Mouse (Mus musculus) embryo, embryonic 10.5 days (tissue): ENCODE data around the gene Galnt12.
"Not testable (repeated sequence)": the region's sequence is repeated elsewhere in the genome, so short reads cannot be mapped to it uniquely, and the experiment has no call there.

Experiments used
- DNase-seq: peaks from one replicate; pipeline ENCODE4 v3.0.0-alpha.2; 2015; ENCODE audit warnings: low spot score

Galnt12 gene

DNA sequence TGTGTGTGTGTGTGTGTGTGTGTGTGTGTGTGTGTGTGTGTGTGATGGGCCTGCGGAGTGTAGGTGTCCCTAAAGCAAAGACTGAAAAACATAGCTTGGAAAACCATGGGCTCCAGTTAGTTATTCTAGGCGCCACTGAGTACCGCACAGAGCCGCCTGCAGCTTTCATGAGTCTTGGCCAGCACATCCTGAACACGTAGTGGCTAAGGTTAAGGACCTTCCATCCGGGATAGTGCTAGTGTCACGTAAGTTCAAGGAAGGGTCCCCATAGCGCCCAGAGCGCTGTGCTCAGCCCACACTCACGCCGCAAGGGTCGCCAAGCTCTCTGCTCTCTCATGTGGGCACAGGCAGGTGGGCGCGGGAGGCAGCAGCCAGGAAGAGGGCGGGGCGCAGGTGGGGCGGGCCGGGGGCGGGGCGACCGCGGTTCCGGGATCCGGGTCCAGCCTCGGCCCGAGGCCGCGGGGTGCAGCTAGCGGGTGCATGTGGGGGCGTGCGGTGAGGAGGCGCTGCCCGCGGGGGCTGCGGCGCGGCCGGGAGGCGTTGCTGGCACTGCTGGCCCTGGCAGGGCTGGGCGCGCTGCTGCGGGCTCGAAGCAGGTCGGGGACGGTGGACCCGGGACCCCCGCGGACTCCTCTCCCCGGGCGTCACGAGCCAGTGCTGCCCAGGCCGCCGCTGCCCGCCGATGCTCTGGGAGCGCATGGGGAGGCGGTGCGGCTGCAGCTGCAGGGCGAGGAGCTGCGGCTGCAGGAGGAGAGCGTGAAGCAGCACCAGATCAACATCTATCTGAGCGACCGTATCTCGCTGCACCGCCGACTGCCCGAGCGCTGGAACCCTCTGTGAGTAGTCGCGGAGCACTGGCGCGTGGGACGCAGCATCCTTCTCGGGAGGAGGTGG lies at the start of gene Galnt12:
Gene Galnt12, plus strand, starts transcription at position 417 of the 894 bp plus-strand sequence.
- peak; percentile 48 for DNase-seq

DNA sequence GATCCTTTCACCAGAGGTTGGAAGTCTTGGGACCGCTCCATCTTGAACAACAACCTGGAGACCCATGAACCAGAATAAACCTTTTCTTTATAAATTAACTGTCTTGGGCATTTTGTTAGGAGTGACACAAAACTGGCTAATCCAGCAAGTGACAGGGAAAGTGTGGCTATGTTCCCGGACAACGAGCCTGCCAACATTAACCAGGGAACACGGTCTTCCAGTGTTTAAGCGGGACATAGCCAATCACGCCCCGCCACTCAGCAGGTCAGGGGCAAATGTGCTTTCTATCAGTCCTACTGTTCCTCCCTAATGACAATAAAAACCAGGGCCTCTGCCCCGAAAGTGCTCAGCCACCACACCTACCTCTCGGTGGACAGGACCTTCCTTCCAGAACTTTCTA lies 47.8 kb upstream of the Galnt12 start:
- no peak for DNase-seq

DNA sequence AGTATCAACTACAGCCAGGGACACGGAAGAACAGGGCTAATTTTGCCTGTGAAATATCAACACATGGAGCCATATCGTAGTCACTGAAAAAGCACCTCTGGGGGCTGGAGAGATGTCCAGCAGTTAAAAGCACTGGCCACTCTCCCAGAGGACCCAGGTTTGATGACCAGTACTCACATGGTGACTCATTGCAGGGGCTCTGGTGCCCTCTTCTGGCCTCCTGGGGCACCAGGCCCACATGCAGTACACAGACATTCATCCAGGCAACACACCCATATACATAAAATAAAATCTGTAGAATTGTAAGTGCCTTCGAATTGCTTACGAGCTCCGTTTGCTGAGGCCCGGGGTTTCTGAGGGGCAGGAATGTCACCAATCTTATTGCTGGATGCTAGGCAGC lies 44.7 kb upstream of the Galnt12 start:
- peak; percentile 52 for DNase-seq

DNA sequence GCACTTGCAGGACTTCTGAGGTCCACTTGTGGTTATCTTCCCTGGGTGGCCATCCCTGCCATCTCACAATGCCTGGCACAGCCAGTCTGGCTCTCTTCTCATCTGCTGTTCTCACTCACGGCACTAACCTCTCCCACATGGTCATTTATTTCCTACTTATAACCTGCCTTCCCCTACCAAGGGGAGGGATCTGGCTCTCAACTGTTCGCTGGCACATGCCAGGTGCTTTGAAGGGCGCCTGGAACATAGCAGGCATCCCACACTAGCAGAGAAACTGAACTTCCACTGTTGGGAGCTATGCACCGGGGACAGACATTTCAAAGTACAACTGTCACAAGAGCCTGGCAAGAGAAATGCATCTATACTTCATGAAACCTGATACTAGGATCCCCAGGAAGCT lies 43.9 kb upstream of the Galnt12 start:
- DNase-seq, result no peak

DNA sequence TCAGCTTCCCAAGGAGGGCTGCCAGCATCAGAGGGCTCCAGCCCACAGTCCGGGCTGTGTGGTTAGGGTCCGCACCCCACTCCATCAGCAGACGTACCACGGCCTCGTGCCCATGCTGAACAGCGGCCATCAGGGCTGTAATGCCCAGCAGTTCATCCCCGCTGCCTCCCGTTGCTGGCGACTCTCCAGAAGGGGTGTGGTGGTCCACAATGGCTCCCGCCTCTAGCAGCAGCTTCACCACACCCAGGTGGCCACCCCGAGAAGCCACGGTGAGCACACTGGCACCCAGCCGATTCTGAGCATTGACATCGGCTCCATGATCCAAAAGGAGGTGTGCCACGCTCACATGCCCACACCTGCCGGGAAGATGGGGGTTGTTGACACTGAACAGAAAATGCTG lies 42.5 kb upstream of the Galnt12 start:
- DNase-seq, result no peak

DNA sequence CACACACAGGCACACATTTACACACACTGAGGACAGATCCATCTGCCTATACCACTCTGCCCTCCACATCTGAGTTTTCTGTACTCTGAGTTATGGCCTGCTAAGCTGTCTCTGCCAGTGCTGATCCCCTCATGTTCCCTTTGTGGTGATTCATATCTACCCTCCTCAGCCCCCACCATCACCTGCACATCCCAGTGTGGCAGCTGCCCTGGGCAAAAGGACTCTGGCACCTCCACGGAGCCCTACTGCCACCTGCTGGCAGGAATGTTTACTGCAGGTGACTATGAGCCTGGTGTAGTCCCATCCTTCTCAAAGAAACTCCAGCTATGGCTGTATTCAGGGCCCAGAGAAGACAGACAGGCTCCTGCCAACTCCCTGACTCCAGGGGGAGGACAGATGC lies 41.5 kb upstream of the Galnt12 start:
- DNase-seq, result peak; percentile 92

DNA sequence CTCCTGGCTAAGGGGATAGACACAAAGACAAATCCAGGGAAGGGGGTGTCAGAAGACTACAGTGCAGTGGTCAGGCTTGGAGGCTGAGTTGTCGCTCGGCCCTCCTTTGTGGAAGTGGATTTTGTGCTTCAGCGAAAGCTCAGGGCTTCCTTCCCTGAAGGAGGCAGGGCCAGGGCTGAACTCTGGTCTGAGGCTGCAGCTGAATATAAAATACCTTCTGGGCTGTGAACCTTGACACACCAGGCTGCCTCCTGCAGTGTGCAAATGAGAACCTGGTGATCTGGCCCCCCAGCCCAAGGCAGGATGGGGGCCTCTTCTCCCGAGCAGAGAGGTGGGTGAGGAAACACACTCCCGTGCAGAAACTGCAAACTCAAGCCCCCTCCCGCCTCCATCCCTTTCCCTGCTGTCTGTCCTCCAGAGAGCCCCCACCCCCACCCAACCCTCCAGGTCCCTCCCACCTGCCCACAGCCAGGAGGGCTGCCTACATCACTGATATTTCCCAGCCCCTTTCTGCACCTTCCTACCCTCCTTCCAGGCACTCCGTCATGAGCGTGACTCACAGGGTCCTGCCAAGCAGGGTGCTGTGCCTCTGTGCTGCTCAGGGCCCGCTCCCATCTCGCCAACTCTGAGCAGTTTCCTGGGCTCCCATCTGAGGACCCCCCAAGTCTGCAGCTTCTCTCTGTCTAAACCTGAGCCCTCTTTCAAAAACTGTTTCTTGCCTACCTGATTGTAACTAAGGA lies 40.9 kb upstream of the Galnt12 start:
- no peak for DNase-seq

DNA sequence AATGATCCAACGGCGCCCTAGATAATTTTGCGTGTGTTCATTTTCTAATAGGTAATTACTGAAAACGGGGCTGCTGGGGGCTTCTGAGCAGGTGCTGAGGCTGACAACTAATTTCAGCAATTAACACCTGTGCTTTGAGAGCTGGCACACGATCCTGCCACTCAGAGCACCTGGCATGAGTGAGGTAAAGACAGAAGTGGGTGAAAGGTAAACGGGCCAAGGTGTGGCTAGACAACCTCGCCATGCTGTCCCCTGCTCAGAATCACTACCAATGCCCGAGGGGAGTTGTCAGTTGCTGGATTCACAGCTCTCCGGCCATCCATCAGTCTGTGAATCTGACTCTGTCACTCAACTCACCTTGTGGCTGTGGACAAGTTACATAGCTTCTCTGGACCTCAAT lies 39.8 kb upstream of the Galnt12 start:
- DNase-seq, result no peak

DNA sequence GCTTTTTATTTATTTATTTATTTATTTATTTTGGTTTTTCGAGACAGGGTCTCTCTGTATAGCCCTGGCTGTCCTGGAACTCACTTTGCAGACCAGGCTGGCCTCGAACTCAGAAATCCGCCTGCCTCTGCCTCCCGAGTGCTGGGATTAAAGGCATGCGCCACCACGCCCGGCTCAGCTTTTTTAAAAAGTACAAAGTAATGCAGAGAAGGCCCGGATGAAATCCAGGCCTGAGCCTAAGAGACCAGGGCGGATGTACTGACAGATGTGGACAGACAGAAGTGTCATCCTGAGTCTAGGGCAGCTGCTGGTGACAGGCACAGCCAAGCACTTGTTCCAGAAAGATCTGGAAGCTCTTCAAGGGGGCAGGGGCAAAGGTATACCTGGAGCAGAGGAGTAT lies 36.5 kb upstream of the Galnt12 start:
- not testable (repeated sequence) for DNase-seq

DNA sequence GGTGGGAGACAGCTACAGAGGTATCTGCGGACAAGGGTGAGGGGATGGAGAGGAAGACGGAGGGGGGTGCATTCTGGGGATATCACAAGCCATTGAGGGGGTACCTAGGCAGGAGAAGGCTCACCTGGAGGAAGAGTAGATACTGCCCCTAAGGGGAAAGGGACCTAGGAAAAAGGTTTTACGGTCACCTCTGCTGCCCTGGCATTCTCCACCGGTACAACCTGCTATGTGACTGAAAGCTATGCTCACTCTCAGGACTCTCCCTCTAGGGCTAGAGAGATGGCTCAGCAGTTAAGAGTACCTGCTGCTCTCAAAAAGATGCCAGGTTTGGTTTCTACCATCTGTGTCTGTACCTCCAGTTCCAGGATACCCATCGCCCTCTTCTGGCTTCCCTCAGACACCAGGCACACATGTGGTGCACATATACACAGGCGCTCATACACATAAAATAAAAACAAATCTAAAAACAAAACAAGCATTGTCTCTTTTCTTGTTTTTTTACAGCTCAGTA lies 36.1 kb upstream of the Galnt12 start:
- DNase-seq, result no peak

DNA sequence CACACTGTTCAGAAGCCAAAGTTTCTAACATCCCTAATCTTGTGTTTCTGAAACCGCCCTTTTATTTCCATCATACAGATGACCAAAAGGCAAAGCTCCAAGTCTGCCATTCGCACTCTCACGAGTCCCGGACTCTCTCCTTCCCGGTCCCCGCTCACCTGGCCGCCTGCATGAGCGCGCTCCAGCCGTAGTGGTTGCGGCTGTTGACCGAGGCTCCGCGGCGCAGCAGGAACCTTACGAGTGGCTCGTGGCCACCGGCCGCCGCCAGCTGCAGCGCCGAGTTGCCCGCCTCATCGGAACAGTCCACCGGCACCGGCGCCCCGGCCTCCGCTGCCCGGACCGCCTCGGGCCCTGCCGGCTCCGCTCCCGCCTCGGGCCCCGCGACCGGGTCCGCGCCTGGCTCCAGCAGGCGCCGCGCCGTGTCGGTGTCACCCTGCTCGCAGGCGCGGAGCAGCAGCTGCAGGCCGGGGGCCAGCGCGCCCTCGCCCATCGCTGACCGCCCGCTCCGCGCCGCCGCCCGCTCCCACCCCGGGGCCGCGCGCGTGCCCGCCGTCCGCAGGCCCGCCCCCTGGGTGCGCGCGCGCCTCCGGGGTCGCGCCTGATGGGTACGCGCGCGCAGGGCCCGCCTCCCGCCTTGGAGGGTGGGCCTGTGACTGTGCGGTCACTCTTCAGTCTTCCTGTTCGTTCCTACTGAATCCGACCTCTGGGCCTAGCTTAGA lies 34.8 kb upstream of the Galnt12 start, which contains the start of gene Anks6:
Gene Anks6, minus strand, starts transcription at position 637 of the 719 bp plus-strand sequence.
- peak; percentile 83 for DNase-seq

DNA sequence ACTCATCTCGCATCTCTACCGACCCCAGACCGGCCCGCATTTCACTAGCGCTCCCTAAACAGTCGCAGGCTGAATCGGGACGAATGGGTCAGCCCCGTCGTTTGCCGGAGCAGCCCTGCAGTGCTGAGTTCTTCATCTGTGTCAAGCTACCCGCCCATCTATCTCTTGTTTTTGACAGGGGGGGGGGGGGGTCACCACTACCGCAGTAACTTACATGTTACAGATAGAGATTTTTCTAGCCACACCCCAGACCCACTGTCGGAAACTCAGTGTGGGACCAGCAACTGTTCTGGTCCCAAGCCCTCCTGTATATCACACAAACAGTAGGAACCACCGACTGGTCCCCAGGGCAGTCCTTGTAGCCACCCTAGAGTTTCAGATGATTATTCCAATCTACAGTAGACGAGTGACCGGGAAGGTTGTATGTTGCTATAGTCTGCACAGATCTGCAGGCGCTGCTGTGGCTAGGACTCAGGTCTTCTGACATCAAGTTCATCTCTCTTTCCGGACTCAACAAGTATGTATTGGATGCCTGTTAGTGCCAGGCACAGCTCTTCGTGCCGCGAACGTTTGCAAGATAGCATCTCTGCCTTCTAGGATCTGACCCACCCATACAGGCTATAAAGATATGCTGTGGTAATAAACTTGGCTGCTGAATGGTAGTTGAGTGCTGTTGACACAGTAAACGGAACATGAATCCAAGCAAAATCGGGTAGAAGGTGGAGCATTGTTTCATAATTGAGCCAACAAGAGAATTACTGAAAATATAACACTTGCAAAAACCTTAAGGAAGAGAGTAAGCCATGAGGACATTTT lies 34.0 kb upstream of the Galnt12 start:
- no peak for DNase-seq

DNA sequence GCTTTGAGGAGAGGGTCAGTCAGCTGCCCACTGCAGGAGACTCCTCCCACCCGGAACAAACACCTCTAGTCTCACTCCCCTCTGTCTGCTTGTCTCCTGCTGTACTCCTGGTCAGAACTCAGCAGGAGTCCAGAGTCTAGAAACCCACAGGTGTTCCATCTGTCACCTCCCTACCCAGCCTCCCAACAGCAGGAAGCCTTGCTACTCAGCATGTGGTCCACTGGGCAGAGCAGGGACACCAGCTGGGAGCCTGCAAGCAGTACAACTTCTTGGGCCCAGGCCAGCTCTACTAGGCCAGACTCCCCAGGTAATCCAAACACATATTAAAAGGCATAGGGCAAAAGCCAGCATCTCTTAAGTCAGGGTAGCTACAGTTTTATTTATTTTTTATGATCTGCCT lies 30.8 kb upstream of the Galnt12 start:
- DNase-seq, result no peak

DNA sequence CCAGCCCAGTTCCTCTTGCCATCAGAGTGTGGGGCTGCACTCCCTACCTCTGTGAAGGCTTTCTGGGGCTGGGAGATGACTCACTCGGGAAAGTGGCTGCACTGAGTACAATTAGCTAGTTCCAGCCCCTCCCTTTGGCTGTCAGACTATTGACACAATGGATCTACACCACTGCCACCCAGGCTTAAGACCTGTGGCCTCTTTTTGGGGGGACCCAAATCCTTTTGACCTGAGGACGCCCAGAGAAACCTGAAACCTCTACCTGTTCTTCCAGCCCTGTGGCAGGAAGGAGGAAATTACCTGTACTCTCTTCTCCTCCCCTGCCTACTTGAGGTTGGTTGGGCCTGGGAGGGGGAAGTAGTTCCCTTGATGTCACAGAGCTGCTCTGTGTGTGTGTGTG lies 16.7 kb upstream of the Galnt12 start:
- no peak for DNase-seq

DNA sequence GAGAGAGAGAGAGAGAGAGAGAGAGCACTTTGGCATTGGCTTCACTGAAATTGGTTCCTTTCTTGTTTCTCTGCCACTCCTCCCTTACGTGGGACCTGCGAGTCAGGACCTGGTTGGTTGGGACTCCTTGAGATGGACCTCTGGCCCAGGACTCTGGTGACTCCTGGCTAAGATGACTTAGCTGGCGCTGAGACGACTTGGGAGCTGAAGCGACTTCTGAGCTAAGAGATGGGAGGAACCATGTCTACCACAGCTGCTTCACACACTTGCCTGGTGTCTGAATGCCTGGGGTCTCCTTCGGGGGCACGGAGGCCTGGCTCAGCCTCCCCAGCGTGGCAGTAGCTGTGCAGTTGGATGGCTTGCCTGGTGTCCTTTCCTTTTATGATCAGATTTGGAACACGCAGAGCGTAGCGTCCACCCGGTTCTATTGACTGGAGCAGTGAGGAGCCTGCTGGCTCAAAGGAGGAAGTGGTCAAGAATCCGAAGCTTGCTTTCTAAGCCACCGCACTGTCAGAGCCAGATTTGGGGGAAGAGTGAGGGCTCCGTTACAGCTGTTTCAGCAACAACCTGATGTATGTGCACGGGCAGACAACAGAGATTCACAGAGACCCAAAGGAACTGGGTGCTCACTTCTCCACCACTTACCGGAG lies 11.6 kb upstream of the Galnt12 start:
- DNase-seq, result no peak

DNA sequence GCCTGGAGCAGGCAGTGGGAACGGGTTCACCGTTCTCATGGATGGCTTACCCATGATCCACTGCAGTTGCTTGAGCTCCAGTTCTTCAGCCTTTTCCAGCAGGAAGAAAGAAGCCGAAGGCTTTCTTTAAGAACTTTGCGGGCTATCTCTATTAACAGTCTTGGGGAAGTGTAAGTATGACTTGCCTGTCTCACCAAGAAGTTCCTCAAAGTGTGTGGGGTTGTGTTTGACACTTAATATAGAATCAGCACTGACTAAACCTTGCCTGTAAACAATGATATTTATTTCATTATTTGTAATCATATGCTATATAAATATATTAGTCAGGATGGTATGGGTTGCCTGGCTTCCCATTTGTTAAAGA lies 11.1 kb upstream of the Galnt12 start:
- no peak for DNase-seq

DNA sequence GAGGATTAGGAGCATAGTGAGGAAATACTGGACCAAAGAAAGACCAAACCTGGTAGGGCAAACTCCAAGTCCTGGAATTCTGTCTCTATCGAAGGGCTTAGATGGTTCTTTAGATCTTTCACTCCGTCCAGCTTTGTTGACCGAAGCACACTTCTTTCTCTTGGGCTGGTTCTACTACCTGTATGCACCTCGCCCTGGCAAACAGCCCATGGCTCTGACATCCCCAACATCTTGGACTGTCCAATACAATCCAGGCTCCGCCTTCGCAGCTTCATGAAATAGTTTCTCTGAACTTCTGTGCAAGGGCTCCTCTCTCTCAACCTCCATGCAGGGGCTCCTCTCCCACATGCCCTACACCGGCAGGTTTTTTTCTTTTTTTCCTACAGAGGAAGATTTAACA lies 7.9 kb upstream of the Galnt12 start:
- DNase-seq, result no peak

DNA sequence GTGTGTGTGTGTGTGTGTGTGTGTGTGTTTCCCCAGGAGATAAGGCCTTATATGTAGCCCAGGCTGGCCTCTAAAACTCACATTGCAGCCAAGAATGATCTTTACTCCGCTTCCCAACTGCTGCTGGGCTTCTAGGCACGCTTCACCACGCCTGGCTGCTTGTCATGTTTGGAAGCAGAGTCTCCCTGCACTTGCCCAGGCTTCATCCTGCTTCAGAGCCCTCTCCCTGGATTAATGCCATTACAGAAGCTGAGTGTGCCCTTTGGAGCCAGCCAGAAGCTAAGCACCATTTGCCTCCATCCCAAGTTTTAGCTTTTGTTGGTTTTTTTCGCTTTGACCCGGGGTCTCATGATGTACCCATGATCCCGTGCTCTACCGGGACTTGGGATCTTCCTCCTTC lies 3.0 kb upstream of the Galnt12 start:
- DNase-seq, result no peak

DNA sequence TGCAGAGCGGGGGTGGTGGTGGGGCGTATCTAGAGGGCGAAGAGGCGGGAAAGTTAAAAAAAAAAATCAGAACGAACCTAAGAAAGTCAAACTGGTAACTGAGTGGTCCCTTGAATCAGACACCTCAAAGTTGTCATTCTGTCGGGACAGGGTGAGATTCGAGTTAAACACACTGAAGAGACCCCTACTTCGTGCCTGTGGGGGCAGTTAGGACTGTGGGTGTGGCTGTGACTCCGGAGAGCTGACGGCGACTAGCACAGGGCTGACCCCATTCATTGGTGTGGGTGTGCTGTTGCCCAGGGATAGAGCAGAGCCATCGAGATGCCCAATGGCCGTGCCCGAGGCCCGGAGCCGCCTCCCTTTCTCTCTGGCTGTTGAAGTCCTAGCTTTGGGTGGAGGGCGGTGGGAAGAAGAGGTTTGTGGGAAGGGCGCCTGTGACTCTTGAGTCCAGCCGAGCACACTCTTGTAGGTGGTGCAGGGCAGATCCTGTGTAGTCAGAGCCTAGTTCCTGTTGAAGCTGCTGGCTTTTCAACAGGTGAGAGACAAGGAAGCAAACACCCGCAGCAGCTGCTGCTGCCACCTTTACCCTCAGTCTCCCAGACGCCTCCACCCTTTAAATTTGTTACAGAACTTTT lies 795 bp downstream of the Galnt12 start:
- DNase-seq, result peak; percentile 51

DNA sequence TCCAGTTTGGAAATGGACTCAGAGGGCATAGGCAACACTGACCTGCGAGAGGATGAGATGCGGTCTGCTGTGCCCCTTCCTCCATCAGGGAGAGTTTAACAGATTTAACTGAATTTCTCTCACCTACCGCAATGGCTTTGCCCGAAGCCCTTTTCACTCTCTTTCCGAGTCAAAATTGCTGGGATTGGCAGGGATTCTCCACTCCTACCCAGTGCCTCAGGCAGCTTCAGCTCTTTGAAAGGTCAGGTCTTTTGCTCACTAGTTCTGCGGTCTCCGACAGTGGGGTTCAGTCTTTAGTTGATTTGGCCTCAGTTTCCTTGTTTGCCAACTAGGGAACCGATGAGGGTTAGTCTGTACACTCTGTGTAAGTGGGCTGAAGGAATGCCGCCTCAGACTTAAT lies 1.5 kb downstream of the Galnt12 start:
- DNase-seq, result peak; percentile 44

DNA sequence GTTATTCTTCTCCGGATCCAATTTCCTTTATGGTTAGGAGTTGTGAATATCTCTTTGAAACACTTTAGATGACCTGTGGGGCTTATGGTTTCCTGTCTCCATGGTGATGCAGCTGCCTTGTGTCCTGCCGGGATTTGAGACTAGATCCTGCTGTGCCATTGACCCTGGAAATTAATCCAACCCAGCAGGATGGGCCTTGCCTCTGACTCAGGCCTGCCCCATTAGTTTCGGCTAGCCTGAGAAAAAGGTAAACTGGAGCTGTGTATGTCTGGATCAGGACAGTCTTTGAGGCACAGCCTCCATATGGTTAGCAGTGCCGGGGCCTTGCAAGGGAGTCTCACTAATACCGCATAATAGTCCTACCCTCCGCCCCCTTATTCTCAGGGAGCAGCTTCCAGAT lies 1.9 kb downstream of the Galnt12 start:
- peak; percentile 64 for DNase-seq
